16 mouse cellular contexts compared by ENCODE assay signal in genomic region chr9:22001633-22002032, GRCm38 (mm10). TPM values are rescaled to one million over a fixed set of nuclear protein-coding genes. Genes with fewer than 3 reads are reported as not detected.
DNase-seq lines count a peak whose midpoint lies in the region; ATAC-seq and TF ChIP-seq lines count a peak whose summit lies in the region.
"Had no signal": no experiment of that assay in that cellular context is flagged by ENCODE, and none has a peak within 500 bp of the region (broad histone marks: within the 10 kb centered on the region; RNA-seq: fewer than 3 reads in every experiment).

No protein-coding gene starts in this region.

- H3K9ac ChIP-seq in neural tube, embryonic 12.5 days = no peak overlapping the region
- H3K9ac ChIP-seq in limb, embryonic 14.5 days (ENCODE audit: low read depth, low read length, severe bottlenecking) = no peak overlapping the region

- WGBS in neural tube, embryonic 12.5 days = 84% methylated on average over 4 of the region's 4 CpGs
- 84% methylated on average over 4 of the region's 4 CpGs for WGBS in limb, embryonic 14.5 days

- H3K36me3 ChIP-seq in neural tube, embryonic 12.5 days = peaks cover 20% of the 10 kb centered on the region
- peaks cover 25% of the 10 kb centered on the region for H3K36me3 ChIP-seq in limb, embryonic 14.5 days (ENCODE audit: control insufficient read depth, insufficient read depth, low read length)

- H3K4me3 ChIP-seq in neural tube, embryonic 12.5 days = no peak overlapping the region
- no peak overlapping the region for H3K4me3 ChIP-seq in limb, embryonic 14.5 days (replicated peaks; ENCODE audit: low read length)

- H3K4me1 ChIP-seq in neural tube, embryonic 12.5 days = peaks cover 26% of the 10 kb centered on the region
- H3K4me1 ChIP-seq in limb, embryonic 14.5 days (ENCODE audit: control insufficient read depth, insufficient read depth, low read length) = peaks cover 17% of the 10 kb centered on the region

- H3K4me2 ChIP-seq in neural tube, embryonic 12.5 days (replicated peaks) = peak overlapping the region; percentile 74
- H3K4me2 ChIP-seq in limb, embryonic 14.5 days (replicated peaks; ENCODE audit: low read depth, low read length, severe bottlenecking) = peak overlapping the region; percentile 67; the same call in 1 of the 2 replicates

- no peaks in the 10 kb centered on the region for H3K27me3 ChIP-seq in neural tube, embryonic 12.5 days (replicated peaks)
- no peaks in the 10 kb centered on the region for H3K27me3 ChIP-seq in limb, embryonic 14.5 days (ENCODE audit: control insufficient read depth, insufficient read depth, low read length)

- DNase-seq in cerebellum, adult 11-12 months = peak; percentile 54
- no peak for DNase-seq in neural tube, embryonic 10.5 days (ENCODE audit: extremely low spot score, low spot score)
- no peak for DNase-seq in limb, embryonic 14.5 days (ENCODE audit: low spot score)
- no peak for DNase-seq in urinary bladder, postnatal 10 days (ENCODE audit: low spot score)
- DNase-seq in thymus, adult 18-20 months = no peak
- DNase-seq: cerebellum, postnatal 25 days; heart, postnatal 4 days; kidney, postnatal 10 days; layer of hippocampus, postnatal 36 days; lung, postnatal 36 days; thymus, postnatal 25 days had no signal

- H3K9me3 ChIP-seq in neural tube, embryonic 12.5 days = no peaks in the 10 kb centered on the region
- H3K9me3 ChIP-seq in limb, embryonic 14.5 days (ENCODE audit: control insufficient read depth, low read length) = no peaks in the 10 kb centered on the region
- H3K9me3 ChIP-seq: embryonic facial prominence, embryonic 13.5 days; heart, embryonic 10.5 days had no signal

- no peak overlapping the region for H3K27ac ChIP-seq in neural tube, embryonic 12.5 days
- no peak overlapping the region for H3K27ac ChIP-seq in limb, embryonic 14.5 days (replicated peaks; ENCODE audit: low read depth, low read length)
- H3K27ac ChIP-seq: embryonic facial prominence, embryonic 13.5 days had no signal

- TF ChIP-seq POLR2A in limb, embryonic 14.5 days (IDR thresholded peaks at IDR 0.05; ENCODE audit: borderline replicate concordance, extremely low read depth, insufficient read depth, insufficient read length) = no peak

- no peak for ATAC-seq in cerebellum, adult (ENCODE audit: insufficient number of reproducible peaks, low FRiP score, low TSS enrichment)
- ATAC-seq in neural tube, embryonic 12.5 days (ENCODE audit: low FRiP score, low read depth) = no peak
- ATAC-seq in limb, embryonic 14.5 days (ENCODE audit: low FRiP score, low read depth) = no peak
- no peak for ATAC-seq in granulocyte monocyte progenitor cell, adult 5-6 weeks (replicated peaks; ENCODE audit: poor library complexity, severe bottlenecking)

RNA-seq across cellular contexts. Expression of gene Ccdc151, which starts 0.8 kb away (rescaled TPM):
- 2.7 and 3.6 TPM in 2 replicates for polyA plus RNA-seq in neural tube, embryonic 12.5 days (2016; fragmentation: Nextera tagmentation; extraction: Ambion mirVana)
- polyA plus RNA-seq in limb, embryonic 14.5 days (2012; rRNA removed) = 1.2 and 1.3 TPM in 2 replicates
- 0.37 and 1.2 TPM in 2 replicates for polyA plus RNA-seq in limb, embryonic 14.5 days (2014; fragmentation: Nextera tagmentation; extraction: Ambion mirVana)
- not detected in 2 replicates for total RNA-seq in granulocyte monocyte progenitor cell, adult 5-6 weeks (2014; fragmentation: Nextera tagmentation)
- not detected in 2 replicates for total RNA-seq in granulocyte monocyte progenitor cell, adult 5-6 weeks (2017)
- total RNA-seq: heart, postnatal 4 days had no signal

RNA-seq across cellular contexts. Expression of gene Prkcsh, which starts 1.0 kb away (rescaled TPM):
- polyA plus RNA-seq in neural tube, embryonic 12.5 days (2016; fragmentation: Nextera tagmentation; extraction: Ambion mirVana) = 104 and 109 TPM in 2 replicates
- polyA plus RNA-seq in limb, embryonic 14.5 days (2012; rRNA removed) = 156 and 188 TPM in 2 replicates
- polyA plus RNA-seq in limb, embryonic 14.5 days (2014; fragmentation: Nextera tagmentation; extraction: Ambion mirVana) = 89.0 and 103 TPM in 2 replicates
- total RNA-seq in granulocyte monocyte progenitor cell, adult 5-6 weeks (2014; fragmentation: Nextera tagmentation) = 61.4 and 68.4 TPM in 2 replicates
- total RNA-seq in granulocyte monocyte progenitor cell, adult 5-6 weeks (2017) = 127 and 144 TPM in 2 replicates

RNA-seq across cellular contexts. Expression of gene Rgl3, which starts 12.4 kb away (rescaled TPM):
- 2.0 and 2.8 TPM in 2 replicates for polyA plus RNA-seq in neural tube, embryonic 12.5 days (2016; fragmentation: Nextera tagmentation; extraction: Ambion mirVana)
- 2.9 and 3.2 TPM in 2 replicates for polyA plus RNA-seq in limb, embryonic 14.5 days (2012; rRNA removed)
- polyA plus RNA-seq in limb, embryonic 14.5 days (2014; fragmentation: Nextera tagmentation; extraction: Ambion mirVana) = 1.1 and 1.5 TPM in 2 replicates
- total RNA-seq in granulocyte monocyte progenitor cell, adult 5-6 weeks (2014; fragmentation: Nextera tagmentation) = not detected in 2 replicates
- total RNA-seq in granulocyte monocyte progenitor cell, adult 5-6 weeks (2017) = not detected in 2 replicates

RNA-seq across cellular contexts. Expression of gene Epor, which starts 38.3 kb away (rescaled TPM):
- 3.5 and 4.0 TPM in 2 replicates for polyA plus RNA-seq in neural tube, embryonic 12.5 days (2016; fragmentation: Nextera tagmentation; extraction: Ambion mirVana)
- 6.7 and 8.0 TPM in 2 replicates for polyA plus RNA-seq in limb, embryonic 14.5 days (2012; rRNA removed)
- polyA plus RNA-seq in limb, embryonic 14.5 days (2014; fragmentation: Nextera tagmentation; extraction: Ambion mirVana) = 4.1 and 5.9 TPM in 2 replicates
- total RNA-seq in granulocyte monocyte progenitor cell, adult 5-6 weeks (2014; fragmentation: Nextera tagmentation) = 0.21 and 0.41 TPM in 2 replicates
- total RNA-seq in granulocyte monocyte progenitor cell, adult 5-6 weeks (2017) = 0.77 TPM in 1 of 2 replicates, not detected in the other

RNA-seq across cellular contexts. Expression of gene Swsap1, which starts 46.1 kb away (rescaled TPM):
- polyA plus RNA-seq in neural tube, embryonic 12.5 days (2016; fragmentation: Nextera tagmentation; extraction: Ambion mirVana) = 8.1 and 9.7 TPM in 2 replicates
- 6.5 and 7.0 TPM in 2 replicates for polyA plus RNA-seq in limb, embryonic 14.5 days (2012; rRNA removed)
- 12.8 TPM in 2 replicates for polyA plus RNA-seq in limb, embryonic 14.5 days (2014; fragmentation: Nextera tagmentation; extraction: Ambion mirVana)
- total RNA-seq in granulocyte monocyte progenitor cell, adult 5-6 weeks (2014; fragmentation: Nextera tagmentation) = 7.8 and 9.9 TPM in 2 replicates
- 7.6 and 8.2 TPM in 2 replicates for total RNA-seq in granulocyte monocyte progenitor cell, adult 5-6 weeks (2017)
